Mouse (Mus musculus) heart, embryonic 10.5 days (tissue): ENCODE data around the gene Atp1a1. TPM values are rescaled to one million over a fixed set of nuclear protein-coding genes. Genes with fewer than 3 reads are reported as not detected.

Experiments used
- polyA plus RNA-seq: library from polyadenylated mRNA; unstranded; fragments of >200 nt; fragmentation: Nextera tagmentation; extraction: Ambion mirVana; gene quantifications from 2 replicates; pipeline ENCODE4 v1.2.1, GENCODE M21; 2016

The Atp1a1 gene
- polyA plus RNA-seq, 1 experiment from 2014 or later = 164 TPM

Other genes starting within 250 kb of the Atp1a1 start
- 41.9 and 45.9 TPM in 2 replicates for gene Igsf3, start 227.6 kb downstream of the Atp1a1 start, polyA plus RNA-seq
- 0.40 and 0.57 TPM in 2 replicates for gene Mab21l3, start 244.3 kb upstream of the Atp1a1 start, polyA plus RNA-seq